Mouse (Mus musculus) CH12.LX (cell line): ENCODE measurements around the gene Rab17. TPM values are rescaled to one million over a fixed set of nuclear protein-coding genes. Genes with fewer than 3 reads are reported as not detected.

Source experiments
- DNase-seq: peaks from one replicate; pipeline ENCODE4 v3.0.0-alpha.2; 2013; ENCODE audit errors: extremely low read depth
- H3K27ac ChIP-seq: 2 replicates; pipeline ENCODE4 v1.5.1; 2012; ENCODE audit warnings: low read depth, mild to moderate bottlenecking, control low read depth, moderate library complexity; ENCODE audit not compliant: insufficient read depth
- H3K27me3 ChIP-seq: replicated peaks from 2 replicates; pipeline ENCODE3; 2012; ENCODE audit warnings: inconsistent platforms
- H3K36me3 ChIP-seq, 2 experiments: replicated peaks in 1 of 2; 2 replicates each; pipeline versions ENCODE3 to v1.6.1; 2012; ENCODE audit warnings: inconsistent platforms in 1 of 2, low read length in 1 of 2, mild to moderate bottlenecking in 1 of 2, mixed read lengths in 1 of 2, moderate library complexity in 1 of 2; ENCODE audit not compliant: control insufficient read depth in 1 of 2, insufficient read depth in 1 of 2
- H3K4me1 ChIP-seq, 2 experiments: 2 replicates each; pipeline ENCODE4 v1.6.1; 2012; ENCODE audit warnings: inconsistent platforms in 1 of 2, moderate library complexity in 1 of 2; ENCODE audit not compliant: insufficient read depth in 2 of 2, control insufficient read depth in 1 of 2
- H3K4me2 ChIP-seq: 2 replicates; pipeline ENCODE4 v1.6.1; 2012; ENCODE audit warnings: low read depth, mild to moderate bottlenecking, control low read depth; ENCODE audit not compliant: poor library complexity, insufficient read depth, severe bottlenecking
- H3K4me3 ChIP-seq, 3 experiments: fragments of 150-350 bp in 1 of 3; sonication (generic) in 1 of 3; replicated peaks in 1 of 3; 2 replicates each; pipeline versions ENCODE3 to v1.5.1; 2011 to 2012; ENCODE audit warnings: low read depth in 2 of 3, low read length in 2 of 3, mild to moderate bottlenecking in 2 of 3, moderate library complexity in 2 of 3, control low read depth in 1 of 3, improper control_type of control experiment in 1 of 3, inconsistent platforms in 1 of 3, mixed read lengths in 1 of 3; ENCODE audit not compliant: poor library complexity in 1 of 3
- H3K79me2 ChIP-seq: replicated peaks from 2 replicates; pipeline ENCODE4 v1.6.1; 2012; ENCODE audit warnings: mild to moderate bottlenecking, moderate library complexity; ENCODE audit not compliant: control insufficient read depth, poor library complexity, insufficient read depth, severe bottlenecking; ENCODE audit errors: extremely low read depth
- H3K9ac ChIP-seq: 2 replicates; pipeline ENCODE4 v1.6.1; 2012; ENCODE audit warnings: low read depth, mild to moderate bottlenecking, control low read depth, moderate library complexity; ENCODE audit not compliant: insufficient read depth
- H3K9me3 ChIP-seq: replicated peaks from 2 replicates; pipeline ENCODE3; 2012; ENCODE audit warnings: low read length, inconsistent platforms, mixed read lengths
- BHLHE40 ChIP-seq: IDR thresholded peaks from 2 replicates; pipeline ENCODE4 v1.6.1; 2011; ENCODE audit warnings: mild to moderate bottlenecking, low read depth, low read length, improper control_type of control experiment
- CHD2 ChIP-seq: IDR thresholded peaks from 2 replicates; pipeline ENCODE4 v1.6.1; 2011; ENCODE audit warnings: low read length, improper control_type of control experiment
- CTCF ChIP-seq, 2 experiments: IDR thresholded peaks in 1 of 2; conservative IDR thresholded peaks in 1 of 2; 2 replicates each; pipeline ENCODE4 v1.5.1; 2011 to 2012; ENCODE audit warnings: low read depth in 2 of 2, low read length in 2 of 2, improper control_type of control experiment in 1 of 2, inconsistent platforms in 1 of 2, mild to moderate bottlenecking in 1 of 2, moderate library complexity in 1 of 2
- E2F4 ChIP-seq: IDR thresholded peaks from 2 replicates; pipeline ENCODE4 v1.6.1; 2011; ENCODE audit warnings: low read depth, low read length, improper control_type of control experiment; ENCODE audit not compliant: insufficient replicate concordance
- HCFC1 ChIP-seq: IDR thresholded peaks from 2 replicates; pipeline ENCODE4 v1.6.1; 2012; ENCODE audit warnings: low read depth, mild to moderate bottlenecking, inconsistent platforms, low read length, improper control_type of control experiment
- IRF4 ChIP-seq: IDR thresholded peaks from 2 replicates; pipeline ENCODE4 v1.6.1; 2014; ENCODE audit warnings: low read depth, mild to moderate bottlenecking, inconsistent platforms, low read length, improper control_type of control experiment
- JUN ChIP-seq: IDR thresholded peaks from 2 replicates; pipeline ENCODE4 v1.6.1; 2011; ENCODE audit warnings: low read depth, mild to moderate bottlenecking, low read length, improper control_type of control experiment, moderate library complexity; ENCODE audit not compliant: insufficient read depth
- MAFK ChIP-seq: IDR thresholded peaks from 2 replicates; pipeline ENCODE4 v1.6.1; 2011; ENCODE audit warnings: low read length, improper control_type of control experiment; ENCODE audit not compliant: insufficient replicate concordance
- MEF2A ChIP-seq: IDR thresholded peaks from 2 replicates; pipeline ENCODE4 v1.6.1; 2014; ENCODE audit warnings: low read depth, mild to moderate bottlenecking, inconsistent platforms, low read length, improper control_type of control experiment, borderline replicate concordance
- MYC ChIP-seq: IDR thresholded peaks from 2 replicates; pipeline ENCODE4 v1.6.1; 2011; ENCODE audit warnings: low read depth, mild to moderate bottlenecking, improper control_type of control experiment, low read length
- NRF1 ChIP-seq: IDR thresholded peaks from 2 replicates; pipeline ENCODE4 v1.6.1; 2014; ENCODE audit warnings: low read depth, mild to moderate bottlenecking, inconsistent platforms, low read length, improper control_type of control experiment, moderate library complexity
- PAX5 ChIP-seq: IDR thresholded peaks from 2 replicates; pipeline ENCODE4 v1.6.1; 2012; ENCODE audit warnings: low read length, inconsistent platforms, mixed read lengths
- POLR2A ChIP-seq: IDR thresholded peaks from 2 replicates; pipeline ENCODE4 v1.6.1; 2011; ENCODE audit warnings: low read depth, mild to moderate bottlenecking, improper control_type of control experiment, low read length
- POLR2AphosphoS2 ChIP-seq: IDR thresholded peaks from 2 replicates; pipeline ENCODE4 v1.6.1; 2011; ENCODE audit warnings: low read depth, low read length, improper control_type of control experiment
- RAD21 ChIP-seq: IDR thresholded peaks from 2 replicates; pipeline ENCODE4 v1.6.1; 2011; ENCODE audit warnings: low read depth, mild to moderate bottlenecking, low read length, improper control_type of control experiment, moderate library complexity
- RCOR1 ChIP-seq: conservative IDR thresholded peaks from 2 replicates; pipeline ENCODE4 v1.6.1; 2012; ENCODE audit warnings: low read depth, mild to moderate bottlenecking, inconsistent platforms, low read length, improper control_type of control experiment
- TCF12 ChIP-seq: IDR thresholded peaks from 2 replicates; pipeline ENCODE4 v1.6.1; 2014; ENCODE audit warnings: low read depth, mild to moderate bottlenecking, inconsistent platforms, low read length, improper control_type of control experiment
- USF2 ChIP-seq: conservative IDR thresholded peaks from 2 replicates; pipeline ENCODE4 v1.6.1; 2011; ENCODE audit warnings: low read depth, low read length, improper control_type of control experiment
- ZKSCAN1 ChIP-seq: IDR thresholded peaks from 2 replicates; pipeline ENCODE4 v1.6.1; 2012; ENCODE audit warnings: low read depth, inconsistent platforms, low read length, improper control_type of control experiment, borderline replicate concordance
- dilution Hi-C: fragments of 300-500 bp; cut with MboI; formaldehyde crosslinking; loops from 2 replicates; pipeline ENCODE4 v1.14.3; 2020; ENCODE audit warnings: low sequenced_read_pairs; ENCODE audit not compliant: extremely low pct_unique_long_range_greater_than_20kb, extremely low pct_ligation_motif_present
- in situ Hi-C: fragments of 300-500 bp; cut with MboI; formaldehyde crosslinking; loops from 3 replicates; pipeline ENCODE4 v1.14.3; 2019; ENCODE audit warnings: low sequenced_read_pairs, low pct_ligation_motif_present, low pct_unique_long_range_greater_than_20kb, mixed read lengths
- polyA plus RNA-seq: library from polyadenylated mRNA; unstranded; fragments of >175 nt; gene quantifications from 2 replicates; pipeline ENCODE4 v1.2.1, GENCODE M21; 2012; ENCODE audit warnings: low read depth; ENCODE audit not compliant: insufficient read length
- total RNA-seq, 2 experiments: library from RNA; depleted of rRNA; stranded (reverse); fragments of 300-350 nt in 1 of 2; fragments of >200 nt in 1 of 2; gene quantifications; 2 replicates each; pipeline ENCODE4 v1.2.3; 2012 to 2014

Rab17 gene
- total and polyA plus RNA-seq, 3 experiments: 0.15 to 0.64 (median 0.59) TPM

DNA sequence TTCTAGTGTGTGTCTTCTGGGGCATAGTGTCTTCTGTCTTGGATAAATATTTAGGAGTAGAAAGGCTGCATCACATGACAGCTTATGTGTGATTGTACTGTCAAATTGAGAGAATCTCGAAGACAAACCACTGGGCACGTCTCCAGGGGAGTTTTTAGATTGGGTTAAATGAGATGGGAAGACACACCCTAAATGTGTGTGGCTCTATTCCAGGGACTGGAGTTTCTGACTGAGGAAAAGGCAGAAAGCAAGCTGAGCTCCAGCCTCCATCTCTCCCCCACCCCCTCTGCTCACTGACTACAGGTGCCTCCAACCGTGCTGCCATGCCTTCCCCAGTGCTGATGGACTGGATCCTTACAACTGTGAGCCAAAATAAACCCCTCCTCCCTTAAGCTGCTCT lies 11.9 kb upstream of the Rab17 start:
- dilution Hi-C loops (no loop called here), in situ Hi-C loops (no loop called here)
- Histone ChIP-seq H3K4me1 (no peaks in the 10 kb centered on the region), H3K27me3 (peaks cover 3% of the 10 kb centered on the region)
- no peak for TF ChIP-seq RAD21
- TF ChIP-seq CTCF (conservative IDR thresholded peaks at IDR 0.05 in 1 of 2, IDR thresholded peaks at IDR 0.05 in 1 of 2; ENCODE audit: low read depth in 2 of 2, low read length in 2 of 2): no peak
- no peak for TF ChIP-seq MAFK
- no peak for TF ChIP-seq JUN
- TF ChIP-seq NRF1: no peak
- no peak for TF ChIP-seq PAX5
- TF ChIP-seq CHD2: no peak
- TF ChIP-seq BHLHE40: no peak
- no peak for TF ChIP-seq HCFC1
- no peak for TF ChIP-seq ZKSCAN1
- no peak for TF ChIP-seq USF2
- TF ChIP-seq E2F4: no peak
- TF ChIP-seq, all 38 proteins: peak for 0
- no peak overlapping the region for H3K4me3 ChIP-seq
- H3K4me2 ChIP-seq: no peak overlapping the region
- H3K9me3 ChIP-seq: peaks cover 3% of the 10 kb centered on the region
- H3K36me3 ChIP-seq: no peaks in the 10 kb centered on the region
- H3K79me2 ChIP-seq: no peaks in the 10 kb centered on the region
- DNase-seq: no peak
- no peak overlapping the region for H3K9ac ChIP-seq
- no peak overlapping the region for H3K27ac ChIP-seq

DNA sequence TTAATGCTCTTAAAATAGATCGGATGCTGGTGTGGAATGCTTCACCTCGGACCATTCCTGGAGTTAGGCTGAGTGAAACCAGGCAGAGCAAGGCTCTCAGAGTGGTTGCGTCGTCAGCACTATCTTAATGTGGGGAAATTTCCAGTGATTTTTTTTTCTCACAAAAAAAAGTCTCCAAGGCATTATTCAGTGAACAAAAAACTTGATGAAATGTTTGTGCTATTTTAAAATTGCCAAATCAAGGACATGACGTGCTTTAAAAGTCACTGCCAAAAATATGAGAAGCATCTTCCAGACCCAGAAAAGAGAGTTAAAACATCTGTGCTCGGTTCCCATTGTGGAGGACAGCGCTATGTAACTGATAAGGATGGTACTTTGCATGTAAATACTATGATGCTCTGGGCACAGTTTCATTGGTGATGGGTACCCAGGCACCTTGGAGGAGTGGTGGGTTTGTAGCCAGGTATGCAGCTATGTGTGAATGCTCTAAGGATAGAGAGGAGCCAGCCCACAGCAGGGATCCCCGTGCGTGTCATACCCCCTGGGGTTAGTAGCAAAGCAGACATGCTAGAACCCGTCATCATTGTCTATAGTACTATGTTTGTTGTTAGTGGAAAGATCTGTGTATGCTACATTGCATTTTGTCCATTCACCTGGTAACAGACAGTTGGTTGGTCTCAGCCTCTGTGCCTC lies 11.3 kb upstream of the Rab17 start:
- H3K9ac ChIP-seq: no peak overlapping the region
- no peaks in the 10 kb centered on the region for H3K36me3 ChIP-seq
- in situ Hi-C loops (no loop called here), dilution Hi-C loops (no loop called here)
- H3K9me3 ChIP-seq: peaks cover 3% of the 10 kb centered on the region
- no peak overlapping the region for H3K4me3 ChIP-seq
- H3K27ac ChIP-seq: no peak overlapping the region
- no peak for DNase-seq
- no peak for TF ChIP-seq RCOR1
- TF ChIP-seq TCF12: no peak
- no peak for TF ChIP-seq MYC
- TF ChIP-seq POLR2AphosphoS2: no peak
- TF ChIP-seq MEF2A: no peak
- no peak for TF ChIP-seq POLR2A
- TF ChIP-seq NRF1: no peak
- TF ChIP-seq IRF4: no peak
- no peak for TF ChIP-seq CTCF (conservative IDR thresholded peaks at IDR 0.05 in 1 of 2, IDR thresholded peaks at IDR 0.05 in 1 of 2; ENCODE audit: low read depth in 2 of 2, low read length in 2 of 2)
- TF ChIP-seq MAFK: no peak
- TF ChIP-seq, all 38 proteins: peak for 0
- Histone ChIP-seq H3K79me2 (no peaks in the 10 kb centered on the region), H3K27me3 (peaks cover 6% of the 10 kb centered on the region), H3K4me2 (no peak overlapping the region), H3K4me1 (no peaks in the 10 kb centered on the region)
